Mouse (Mus musculus): ENCODE measurements at regions not wholly inside any gene's neighbourhood (a gene's known extent, or its start where the extent isn't known, plus 50 kb on each side); places are given as distances from the start of the nearest gene placed in this dataset.
A peak's percentile ranks its signal among the peaks of the same experiment; 100 is the strongest.
"Not testable (repeated sequence)": the region's sequence is repeated elsewhere in the genome, so short reads cannot be mapped to it uniquely, and the experiment has no call there.

DNA sequence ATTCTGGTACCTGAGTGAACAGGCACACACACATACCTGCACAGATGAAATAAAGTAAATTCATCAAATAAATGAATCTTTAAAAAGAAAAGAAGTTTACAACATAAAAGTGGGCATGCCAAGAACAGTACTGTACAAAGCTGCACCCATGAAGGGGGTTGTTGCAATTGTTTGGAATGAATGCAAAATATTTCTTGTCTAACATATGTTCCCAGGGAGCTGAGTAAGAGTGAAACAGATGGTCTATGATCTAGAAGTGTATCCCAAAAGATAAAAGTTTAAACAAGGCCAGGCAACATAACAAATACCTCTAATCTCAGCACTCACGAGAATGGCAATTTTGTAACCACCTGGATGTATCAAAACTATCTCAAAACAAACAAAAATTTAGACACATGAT, 1685.5 kb upstream of the Dsel start:
- DNase-seq (ENCODE audit: extremely low spot score in 1 of 2, low spot score in 1 of 2): peak in 1 of 2 experiments; percentile 30

DNA sequence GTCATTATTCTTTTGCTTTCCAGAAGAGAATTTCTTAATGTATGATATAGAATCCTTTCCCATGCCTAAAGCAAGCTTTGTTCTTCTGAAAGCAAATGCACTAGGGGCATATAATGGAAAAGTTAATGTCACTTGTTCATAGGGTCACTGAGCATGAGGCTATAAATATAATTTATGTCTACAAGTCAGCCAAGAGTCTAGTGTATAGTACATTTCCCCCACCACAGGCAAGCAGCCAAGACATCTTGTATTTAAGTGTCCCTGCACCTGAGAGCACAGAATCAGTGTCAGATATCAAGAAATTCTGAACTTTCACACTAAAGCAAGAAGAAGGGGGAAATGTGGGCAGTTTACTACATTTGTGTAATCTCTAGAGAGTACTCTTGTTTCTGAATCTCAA, 1675.3 kb upstream of the Dsel start:
- no peak for DNase-seq (ENCODE audit: extremely low spot score in 1 of 2, low spot score in 1 of 2)

DNA sequence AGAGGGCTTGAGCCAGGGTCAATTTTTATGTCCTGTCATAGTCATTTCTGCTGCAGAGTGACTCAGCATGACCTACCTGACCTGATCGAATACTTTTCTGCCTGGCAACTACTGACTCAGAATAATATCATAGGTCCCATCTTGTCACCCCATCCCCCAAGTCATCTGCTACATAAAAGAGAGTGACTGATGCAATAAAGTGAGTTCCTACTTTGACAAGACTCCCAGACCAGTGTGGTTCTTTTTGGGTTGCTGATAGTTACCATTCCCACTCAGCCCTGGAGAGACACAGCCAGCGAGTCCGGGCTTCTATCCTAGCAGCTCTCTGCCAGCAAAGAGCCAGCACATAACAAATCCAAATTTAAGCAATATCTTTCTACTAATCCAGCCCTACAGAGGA, 1665.8 kb upstream of the Dsel start:
- DNase-seq (ENCODE audit: extremely low spot score in 1 of 2, low spot score in 1 of 2): no peak

DNA sequence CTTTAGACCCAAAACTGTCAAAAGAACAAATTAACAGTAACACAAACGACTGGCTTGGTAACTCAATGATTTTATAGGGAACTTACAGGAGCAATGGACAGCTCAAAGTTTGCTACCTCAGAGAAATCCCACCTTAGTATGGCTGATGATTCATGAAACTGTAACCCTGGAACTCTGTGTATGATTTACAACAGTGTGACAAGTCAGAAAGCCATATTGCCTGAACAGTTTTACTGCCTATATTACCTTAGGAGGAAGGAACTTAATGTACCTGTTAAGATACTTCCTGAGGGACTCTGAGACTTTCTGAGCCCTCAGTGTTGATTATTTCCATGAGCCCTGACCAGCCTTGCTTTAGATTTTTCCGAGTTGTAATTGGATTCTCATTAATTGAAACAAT, 1631.3 kb upstream of the Dsel start:
- no peak for DNase-seq (ENCODE audit: extremely low spot score in 1 of 2, low spot score in 1 of 2)

DNA sequence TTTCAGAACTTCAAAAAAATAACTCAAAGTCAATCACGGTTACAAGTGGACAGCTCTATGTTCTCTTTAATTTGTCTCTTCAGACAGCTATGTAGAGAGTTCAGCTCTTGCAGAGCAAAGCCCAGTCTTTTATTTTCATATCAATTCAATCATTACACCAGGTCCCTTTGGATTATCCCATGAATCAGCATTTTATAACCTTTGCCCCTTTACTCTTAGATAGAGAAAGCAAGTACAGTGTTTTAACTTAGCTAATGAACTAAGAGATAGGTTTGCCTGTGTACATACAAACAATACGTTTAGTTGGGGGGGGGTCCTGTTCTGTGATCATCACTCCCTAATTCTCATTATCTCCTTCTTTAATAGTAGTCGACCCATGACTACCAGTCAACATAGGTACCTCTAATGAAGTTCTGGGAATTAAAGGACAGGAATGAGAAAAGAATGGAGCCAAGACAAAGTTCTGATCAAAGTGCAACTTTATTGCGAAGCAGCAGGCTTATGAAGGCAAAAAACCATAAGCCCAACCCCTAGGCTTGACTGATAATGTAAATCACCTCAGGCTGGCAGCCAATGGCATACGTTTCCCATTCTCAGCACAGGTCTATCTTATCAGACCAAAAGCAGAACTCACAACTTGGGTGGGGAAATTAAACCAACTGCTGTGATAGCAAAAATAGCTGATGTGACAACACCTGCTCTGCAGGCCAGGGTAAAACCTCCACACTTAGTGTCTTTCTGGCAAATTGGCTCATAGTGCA, 1625.7 kb upstream of the Dsel start:
- DNase-seq (ENCODE audit: extremely low spot score in 1 of 2, low spot score in 1 of 2): no peak

DNA sequence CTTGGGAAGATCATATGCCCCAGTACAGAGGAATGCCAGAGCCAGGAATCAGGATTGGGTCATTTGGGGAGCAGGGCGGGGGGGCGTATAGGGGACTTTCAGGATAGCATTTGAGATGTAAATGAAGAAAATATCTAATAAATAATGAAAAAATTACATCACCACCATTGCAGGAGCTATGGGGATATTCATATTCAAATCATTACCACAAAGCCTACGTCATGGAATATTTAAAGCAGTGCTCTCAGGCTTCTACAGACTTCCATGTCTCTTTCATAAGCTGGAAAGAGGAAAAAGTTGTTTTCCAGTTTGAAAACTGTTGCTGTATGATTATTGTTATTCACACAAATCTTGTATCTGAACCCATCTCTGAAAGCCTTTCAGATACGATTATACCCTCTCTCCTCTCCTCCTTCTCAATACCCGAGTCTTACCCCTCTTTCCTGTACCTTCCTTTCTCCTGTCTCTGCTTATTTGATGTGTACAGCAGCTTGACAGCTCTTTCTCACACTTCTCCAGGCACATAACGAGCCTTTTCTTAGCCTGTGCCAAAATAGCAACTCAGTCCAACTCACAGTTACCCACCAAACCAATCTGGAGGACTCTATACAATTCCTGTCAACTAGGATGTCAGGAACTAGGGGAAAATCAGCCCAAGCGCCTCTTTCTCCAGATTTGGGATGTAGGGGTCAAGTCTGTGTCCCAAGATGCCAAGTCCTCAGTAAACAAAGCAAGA, 1592.0 kb upstream of the Dsel start:
- peak in 1 of 2 experiments; percentile 2 for DNase-seq (ENCODE audit: extremely low spot score in 1 of 2, low spot score in 1 of 2)

DNA sequence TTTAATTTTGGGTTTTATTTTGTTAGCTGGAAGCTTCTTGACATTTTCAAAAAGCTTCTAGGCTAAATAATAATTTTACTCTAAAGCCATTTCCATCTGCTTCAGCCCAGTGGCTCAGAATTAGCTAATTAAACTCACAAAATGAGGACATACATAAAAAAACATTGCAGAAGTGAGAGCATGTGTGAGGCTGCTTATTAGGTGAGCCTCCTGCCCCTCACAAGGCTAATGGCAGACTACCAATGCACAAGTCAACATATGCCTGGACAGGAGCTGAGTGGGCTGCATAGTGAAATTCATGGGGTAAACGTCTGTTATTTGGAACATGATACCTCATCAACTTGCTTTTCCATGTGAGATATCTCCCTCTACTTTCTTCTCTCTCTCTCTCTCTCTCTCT, 1569.0 kb upstream of the Dsel start:
- DNase-seq (ENCODE audit: extremely low spot score in 1 of 2, low spot score in 1 of 2): no peak

DNA sequence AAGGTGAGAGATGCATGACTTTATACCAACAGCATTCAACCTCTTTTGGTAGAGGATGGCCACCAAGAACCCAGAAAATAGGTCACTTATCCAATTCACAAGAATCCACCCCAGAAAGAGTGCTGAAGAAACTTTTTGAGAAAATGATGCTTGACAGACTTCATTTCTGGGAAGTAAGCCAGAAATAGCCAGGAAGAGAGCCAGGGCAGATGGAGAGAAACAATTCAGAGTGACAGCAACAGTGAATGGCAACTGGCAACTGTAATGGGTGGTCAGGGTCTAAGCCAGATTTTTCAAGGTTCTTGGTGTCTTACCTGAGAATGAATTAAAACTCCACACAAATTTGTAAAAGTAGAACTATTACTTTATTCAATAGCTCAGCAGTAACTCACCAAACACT, 1566.5 kb upstream of the Dsel start:
- DNase-seq (ENCODE audit: extremely low spot score in 1 of 2, low spot score in 1 of 2): peak in 1 of 2 experiments; percentile 4

DNA sequence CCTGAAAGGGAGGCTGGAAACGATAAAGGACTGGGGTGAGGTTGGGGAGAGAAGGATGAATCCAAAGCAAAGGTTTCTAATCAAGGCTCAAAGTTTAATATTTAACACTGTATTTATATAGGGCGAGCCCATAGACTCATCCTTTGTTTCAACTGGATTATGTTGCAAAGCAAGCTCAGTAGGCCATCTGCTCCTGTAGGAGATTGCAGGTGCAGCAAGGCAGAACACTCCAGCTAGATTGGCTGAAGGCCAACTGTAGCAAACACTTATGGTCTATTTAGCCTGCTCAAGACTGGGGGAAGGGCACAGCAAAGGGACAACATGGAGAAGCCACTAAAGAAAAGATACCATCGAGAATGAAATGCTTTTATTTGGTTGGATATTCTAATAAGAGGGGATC, 1548.1 kb upstream of the Dsel start:
- no peak for DNase-seq (ENCODE audit: extremely low spot score in 1 of 2, low spot score in 1 of 2)

DNA sequence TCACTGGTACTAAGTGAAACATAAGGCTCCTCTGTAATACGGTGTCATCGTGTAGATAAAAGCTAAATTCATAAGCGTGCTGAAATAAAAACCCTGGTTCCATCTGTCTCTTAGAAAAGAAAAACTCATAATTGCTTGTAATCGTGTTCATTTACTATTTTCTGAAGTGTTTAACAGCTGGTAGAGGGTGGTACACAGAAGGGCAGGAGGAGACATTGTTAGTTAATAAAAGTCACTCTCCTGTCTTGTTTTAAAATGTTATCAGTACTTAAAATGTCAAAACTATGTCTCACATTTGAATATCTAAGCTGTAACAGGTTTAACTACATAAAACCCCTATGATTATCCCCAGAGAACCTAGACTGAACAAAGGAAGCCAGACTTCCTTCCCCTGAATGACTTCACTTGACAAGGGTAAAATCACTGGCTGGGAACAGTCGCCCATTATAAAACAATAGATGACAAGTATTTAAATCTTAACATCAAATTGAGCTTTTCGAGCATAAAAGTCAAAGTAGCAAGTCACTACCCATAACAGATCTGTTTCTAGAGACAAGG, 1530.6 kb upstream of the Dsel start:
- no peak for DNase-seq (ENCODE audit: extremely low spot score in 1 of 2, low spot score in 1 of 2)

DNA sequence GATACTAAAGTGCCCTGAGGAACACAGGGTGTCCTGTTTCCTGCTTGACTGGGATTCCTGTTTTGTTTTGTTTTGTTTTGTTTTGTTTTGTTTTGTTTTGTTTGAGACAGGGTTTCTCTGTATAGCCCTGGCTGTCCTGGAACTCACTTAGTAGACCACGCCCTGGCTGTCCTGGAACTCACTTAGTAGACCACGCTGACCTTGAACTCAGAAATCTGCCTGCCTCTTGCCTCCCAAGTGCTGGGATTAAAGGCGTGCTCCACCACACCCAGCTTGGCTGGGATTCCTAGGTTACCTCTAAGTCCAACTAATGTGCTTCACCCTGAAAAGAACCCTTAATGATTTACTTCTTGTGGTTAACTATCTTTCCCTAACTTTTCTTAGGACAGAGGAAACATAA, 1529.6 kb upstream of the Dsel start:
- not testable (repeated sequence) for DNase-seq (ENCODE audit: extremely low spot score in 1 of 2, low spot score in 1 of 2)

DNA sequence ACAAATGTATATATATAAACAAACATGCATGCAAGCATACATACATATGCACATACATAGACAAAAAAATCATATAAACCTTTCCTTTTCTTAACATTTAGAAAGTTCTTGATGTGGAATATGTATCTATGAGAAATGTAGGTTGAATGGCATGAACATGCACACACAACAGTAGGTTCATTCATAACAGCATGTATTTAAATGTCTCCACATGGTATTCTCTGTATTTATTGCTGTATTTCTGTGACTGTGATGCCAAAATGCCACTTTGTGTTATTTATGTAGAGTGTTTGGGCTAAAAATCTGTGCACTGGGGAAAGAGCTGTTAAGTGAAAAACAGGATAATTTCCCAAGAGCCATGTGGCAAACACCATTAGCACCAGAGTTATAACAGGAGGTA, 1528.2 kb upstream of the Dsel start:
- DNase-seq (ENCODE audit: extremely low spot score in 1 of 2, low spot score in 1 of 2): no peak

DNA sequence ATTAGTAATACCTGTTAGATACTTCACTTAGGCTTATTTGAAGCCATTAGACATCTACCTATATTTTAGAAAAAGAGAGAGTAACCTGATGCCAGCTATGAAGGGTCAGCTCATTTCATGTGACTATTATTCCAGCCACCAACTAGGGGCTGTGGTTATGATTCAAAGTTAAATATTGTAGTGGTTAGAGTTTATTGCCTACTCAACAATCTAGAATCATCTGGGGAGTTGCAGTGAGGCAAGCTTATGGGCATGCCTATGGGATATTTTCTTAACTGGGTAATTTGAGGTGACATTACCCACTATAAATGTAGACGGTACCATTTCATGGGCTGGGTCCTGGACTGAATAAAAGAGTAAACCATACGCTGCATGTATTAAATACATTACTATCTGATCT, 1525.2 kb upstream of the Dsel start:
- no peak for DNase-seq (ENCODE audit: extremely low spot score in 1 of 2, low spot score in 1 of 2)

DNA sequence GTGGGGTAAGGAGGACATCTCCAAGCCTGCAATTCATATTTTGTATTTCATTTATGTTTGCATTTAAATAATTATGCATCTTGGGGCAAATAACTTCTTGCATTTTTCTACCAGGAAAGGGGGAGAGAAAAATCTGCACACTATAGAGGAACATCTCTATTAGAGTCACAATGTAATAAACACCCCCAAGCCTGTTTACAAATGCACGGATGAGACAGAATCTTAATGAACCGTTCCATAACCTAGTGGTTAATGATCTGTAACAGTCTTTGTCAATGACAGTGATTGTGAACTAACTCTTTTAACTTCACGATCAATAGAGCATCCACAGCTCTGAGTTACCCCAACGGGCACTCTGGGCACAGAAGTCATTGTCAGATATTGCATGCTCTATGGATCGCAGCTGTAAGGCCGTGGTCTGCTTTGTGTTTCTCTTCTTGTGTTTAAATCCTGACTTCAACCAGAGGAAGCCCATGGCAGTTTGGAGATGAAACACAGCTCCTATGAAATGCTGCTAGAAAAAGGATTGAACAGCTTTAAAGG, 1520.2 kb upstream of the Dsel start:
- no peak for DNase-seq (ENCODE audit: extremely low spot score in 1 of 2, low spot score in 1 of 2)

DNA sequence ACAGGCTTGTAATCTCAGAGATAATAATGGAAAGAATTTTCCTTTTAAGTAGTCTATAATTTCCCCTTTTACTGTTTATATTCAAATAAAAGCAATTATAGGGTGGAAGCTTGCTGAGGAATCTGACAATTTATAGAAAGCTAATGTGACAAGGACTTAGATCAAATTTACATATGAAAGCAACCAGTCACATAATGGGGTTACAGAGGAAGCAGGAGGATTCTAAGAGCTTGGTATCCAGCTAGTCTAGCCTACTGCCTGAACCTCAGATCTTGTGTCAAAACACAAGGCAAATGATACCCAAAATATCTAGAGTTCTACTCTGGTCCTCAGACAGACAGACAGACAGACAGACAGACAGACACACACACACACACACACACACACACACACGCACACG, 1519.0 kb upstream of the Dsel start:
- no peak for DNase-seq (ENCODE audit: extremely low spot score in 1 of 2, low spot score in 1 of 2)

DNA sequence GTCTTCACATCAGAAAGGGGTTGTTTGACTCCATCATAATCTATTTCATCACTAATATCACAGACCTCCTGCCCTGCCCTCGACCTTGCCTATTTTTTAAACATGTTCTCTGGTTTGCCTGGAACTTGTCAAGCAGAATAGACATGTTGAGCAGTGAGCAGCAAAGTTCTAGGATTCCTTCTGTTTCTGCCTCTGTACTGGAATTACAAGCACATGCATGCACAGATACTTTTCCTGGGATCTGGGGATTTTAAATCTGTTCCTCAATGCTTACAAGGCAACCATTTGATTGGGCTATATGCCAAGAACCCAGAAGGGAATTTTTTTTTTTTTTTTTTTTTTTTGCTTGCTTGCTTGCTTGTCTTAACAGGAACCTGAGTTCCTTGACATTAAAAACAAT, 1508.0 kb upstream of the Dsel start:
- DNase-seq (ENCODE audit: extremely low spot score in 1 of 2, low spot score in 1 of 2): no peak

DNA sequence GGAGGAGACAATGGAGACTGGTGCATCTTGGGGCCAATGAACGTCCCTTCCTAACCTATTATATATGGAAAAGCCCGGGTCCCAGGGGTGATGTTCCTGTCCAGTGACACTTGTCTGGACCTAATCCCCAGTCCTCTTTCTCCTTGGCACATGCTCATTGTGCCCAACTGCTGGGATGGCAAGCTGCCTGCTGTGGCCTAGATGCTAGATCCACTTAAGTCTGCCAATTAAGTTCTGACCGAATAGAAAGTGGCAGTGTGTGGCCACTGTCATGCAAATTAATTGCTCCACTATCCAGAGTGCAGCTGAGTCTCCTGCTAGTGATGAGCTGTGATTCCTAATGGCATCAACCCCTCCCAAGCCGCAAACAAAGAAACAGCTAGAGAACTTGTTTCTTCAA, 1493.5 kb upstream of the Dsel start:
- no peak for DNase-seq (ENCODE audit: extremely low spot score in 1 of 2, low spot score in 1 of 2)

DNA sequence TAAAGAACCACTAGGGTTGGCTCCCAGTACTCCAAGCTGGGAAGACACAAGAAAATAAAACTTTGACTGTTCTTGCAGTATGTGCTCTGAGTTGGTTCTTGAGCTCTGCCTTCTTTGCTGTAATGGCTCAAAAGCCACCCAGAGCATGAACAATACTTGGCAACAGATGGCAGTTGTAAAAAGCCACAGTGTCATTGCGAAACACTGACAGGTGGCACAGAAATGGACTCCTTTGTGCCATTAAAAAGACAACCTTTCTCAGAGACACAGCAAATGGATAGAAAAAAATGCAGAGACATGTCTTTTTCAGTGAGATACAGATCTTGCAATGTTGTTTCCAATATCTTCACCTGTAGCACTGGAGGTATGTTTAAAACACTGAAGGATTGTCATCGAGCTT, 1443.3 kb upstream of the Dsel start:
- DNase-seq (ENCODE audit: extremely low spot score in 1 of 2, low spot score in 1 of 2): no peak

DNA sequence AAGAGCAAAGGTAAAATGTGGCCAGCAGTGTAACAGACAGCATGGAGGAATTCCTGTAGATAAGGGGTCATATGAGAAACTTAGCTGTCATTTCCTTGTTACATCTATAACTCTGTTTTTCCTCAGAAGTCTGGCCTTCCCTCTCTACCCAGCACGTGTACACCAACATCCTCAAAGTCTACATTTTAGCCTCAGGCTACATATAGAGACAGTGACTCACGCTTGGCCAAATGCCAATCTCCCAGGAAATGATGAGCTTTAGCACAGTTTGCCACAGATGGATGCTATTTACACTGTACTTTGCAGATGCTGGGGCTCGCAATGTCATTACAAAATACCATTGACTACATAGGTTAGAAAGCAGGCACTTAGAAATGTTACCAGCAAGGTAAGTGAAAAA, 1433.1 kb upstream of the Dsel start:
- peak; percentile 85 to 86 for DNase-seq (ENCODE audit: extremely low spot score in 1 of 2, low spot score in 1 of 2)

DNA sequence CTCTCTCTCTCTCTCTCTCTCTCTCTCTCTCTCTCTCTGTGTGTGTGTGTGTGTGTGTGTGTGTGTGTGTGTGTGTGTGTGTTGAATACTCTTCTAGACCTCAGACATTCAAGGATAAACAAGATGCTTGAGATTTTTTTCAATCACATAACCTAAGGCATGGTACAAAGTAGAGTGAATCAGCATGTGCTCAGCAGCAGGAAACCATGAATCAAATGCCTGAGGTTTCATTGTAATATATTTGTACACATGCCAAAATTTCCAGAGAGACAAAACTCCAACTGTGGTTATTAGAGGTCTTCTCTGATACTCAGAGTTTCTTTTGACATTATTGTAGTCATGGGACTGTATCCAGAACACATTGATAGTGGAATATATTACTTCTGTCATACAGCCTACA, 1423.5 kb upstream of the Dsel start:
- DNase-seq (ENCODE audit: extremely low spot score in 1 of 2, low spot score in 1 of 2): no peak

DNA sequence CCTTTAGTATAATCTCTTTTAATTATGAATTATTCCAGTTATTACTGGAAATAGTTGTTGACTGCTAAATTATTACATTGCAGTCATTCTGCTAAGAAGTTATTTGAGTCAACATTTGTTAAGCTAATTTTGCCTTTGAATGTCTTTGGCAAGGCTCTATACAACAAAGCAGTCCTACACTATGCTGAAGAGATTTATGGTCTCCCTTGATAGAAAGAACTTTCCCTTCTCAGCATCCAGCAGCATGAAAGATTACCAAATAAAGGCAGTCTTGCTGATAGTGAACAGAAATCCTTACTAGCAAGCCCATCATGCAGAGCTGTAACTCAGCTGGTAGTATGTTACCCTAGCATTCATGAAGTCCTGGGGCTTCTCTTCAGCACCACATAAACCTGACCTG, 1419.4 kb upstream of the Dsel start:
- DNase-seq (ENCODE audit: extremely low spot score in 1 of 2, low spot score in 1 of 2): no peak

DNA sequence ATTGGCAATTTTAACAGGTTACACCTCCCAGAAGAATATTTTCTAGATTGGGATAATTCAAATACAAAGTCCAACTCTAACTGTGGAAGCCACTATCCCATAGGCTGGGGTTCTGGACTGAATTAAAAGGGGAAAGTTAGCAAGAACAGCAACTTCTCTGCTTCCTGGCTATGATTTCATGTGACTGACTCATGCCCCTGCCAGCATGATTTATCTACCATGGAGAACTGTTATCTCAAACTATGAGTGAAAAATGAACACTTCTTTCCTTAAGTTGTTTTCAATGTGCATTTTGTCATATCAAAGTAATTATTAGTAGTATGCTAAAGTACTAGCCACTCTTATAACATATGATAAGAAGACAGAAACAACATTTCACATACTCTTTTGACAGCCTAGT, 1394.7 kb upstream of the Dsel start:
- no peak for DNase-seq (ENCODE audit: extremely low spot score in 1 of 2, low spot score in 1 of 2)

Measured in frontal cortex, adult 2 months (tissue).